Mouse (Mus musculus) frontal cortex, adult 2 months (tissue): ENCODE data around the gene Krt6b. TPM values are rescaled to one million over a fixed set of nuclear protein-coding genes. Genes with fewer than 3 reads are reported as not detected.

Source experiments
- polyA plus RNA-seq: library from polyadenylated mRNA; depleted of rRNA; stranded (reverse); fragments of >200 nt; gene quantifications from 2 replicates; pipeline ENCODE4 v1.2.3, GENCODE M21; 2012; rRNA removed

The Krt6b gene
- polyA plus RNA-seq, 1 experiment = not detected

Other genes with a start within 250 kb of the Krt6b start
- 0.10 and 0.13 TPM in 2 replicates for gene Krt87, start 241.5 kb downstream of the Krt6b start, polyA plus RNA-seq
- gene Krt88, start 232.5 kb downstream of the Krt6b start, polyA plus RNA-seq = not detected in 2 replicates
- gene Krt81, start 216.5 kb downstream of the Krt6b start, polyA plus RNA-seq = not detected in 2 replicates
- 0.10 TPM in 1 of 2 replicates, not detected in the other for gene Krt86, start 206.8 kb downstream of the Krt6b start, polyA plus RNA-seq
- not detected in 2 replicates for gene Krt83, start 188.8 kb downstream of the Krt6b start, polyA plus RNA-seq
- not detected in 2 replicates for gene Gm49425, start 163.0 kb downstream of the Krt6b start, polyA plus RNA-seq
- 0.06 TPM in 1 of 2 replicates, not detected in the other for gene Krt84, start 147.5 kb downstream of the Krt6b start, polyA plus RNA-seq
- not detected in 2 replicates for gene Krt82, start 129.6 kb downstream of the Krt6b start, polyA plus RNA-seq
- 0.08 and 0.10 TPM in 2 replicates for gene Krt90, start 117.3 kb downstream of the Krt6b start, polyA plus RNA-seq
- not detected in 2 replicates for gene Krt75, start 106.4 kb downstream of the Krt6b start, polyA plus RNA-seq
- not detected in 2 replicates for gene Gm5414, start 52.1 kb downstream of the Krt6b start, polyA plus RNA-seq
- not detected in 2 replicates for gene Gm5478, start 32.9 kb downstream of the Krt6b start, polyA plus RNA-seq
- not detected in 2 replicates for gene Krt6a, start 14.0 kb upstream of the Krt6b start, polyA plus RNA-seq
- 0.08 TPM in 1 of 2 replicates, not detected in the other for gene Krt5, start 32.6 kb upstream of the Krt6b start, polyA plus RNA-seq
- gene Krt71, start 62.8 kb upstream of the Krt6b start, polyA plus RNA-seq = not detected in 2 replicates
- 0.17 and 0.28 TPM in 2 replicates for gene Krt72, start 106.2 kb upstream of the Krt6b start, polyA plus RNA-seq
- gene Krt73, start 122.1 kb upstream of the Krt6b start, polyA plus RNA-seq = 0.78 and 0.92 TPM in 2 replicates
- 0.02 TPM in 1 of 2 replicates, not detected in the other for gene Krt2, start 137.9 kb upstream of the Krt6b start, polyA plus RNA-seq
- gene Krt1, start 170.5 kb upstream of the Krt6b start, polyA plus RNA-seq = 3.8 and 5.4 TPM in 2 replicates
- 5.6 and 9.1 TPM in 2 replicates for gene Krt77, start 189.4 kb upstream of the Krt6b start, polyA plus RNA-seq
- not detected in 2 replicates for gene Krt76, start 212.6 kb upstream of the Krt6b start, polyA plus RNA-seq
- not detected in 2 replicates for gene Krt4, start 244.4 kb upstream of the Krt6b start, polyA plus RNA-seq